Mouse (Mus musculus): ENCODE data around the gene Ezr. TPM values are rescaled to one million over a fixed set of nuclear protein-coding genes. Genes with fewer than 3 reads are reported as not detected.
A peak's percentile ranks its signal among the peaks of the same experiment; 100 is the strongest.
"Not testable (repeated sequence)": the region's sequence is repeated elsewhere in the genome, so short reads cannot be mapped to it uniquely, and the experiment has no call there.

The Ezr gene
- total RNA-seq, 2 experiments from 2014 or later: 39.3 to 43.6 TPM

DNA sequence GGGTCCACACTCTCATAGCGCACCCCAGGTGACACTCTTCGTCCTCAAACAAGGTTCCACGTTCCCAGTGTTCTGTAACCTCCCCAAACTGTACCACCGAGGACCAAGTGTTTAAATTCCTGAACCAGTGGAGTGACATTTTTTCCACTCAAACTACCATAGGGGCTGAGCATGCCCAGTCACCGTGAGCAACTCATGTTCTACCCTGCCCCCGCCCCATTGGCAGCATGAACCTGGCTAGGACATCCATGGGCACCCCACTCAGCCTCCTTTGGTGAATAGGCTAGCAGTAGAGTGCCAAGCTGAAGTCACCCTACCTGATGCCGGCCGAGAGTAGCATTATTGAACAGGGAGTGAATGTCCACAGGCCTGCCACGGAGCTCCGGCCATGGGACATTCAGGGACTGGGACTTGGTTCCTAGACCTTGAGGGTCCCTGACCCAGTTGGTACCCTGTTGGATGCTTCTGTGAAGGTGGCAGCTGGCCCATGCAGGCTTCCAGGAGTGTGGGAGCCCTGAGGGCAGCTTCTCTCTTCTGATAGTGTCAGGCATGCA is 49.2 kb downstream of the Ezr start:
- no peak for DNase-seq (ENCODE audit: low spot score)

DNA sequence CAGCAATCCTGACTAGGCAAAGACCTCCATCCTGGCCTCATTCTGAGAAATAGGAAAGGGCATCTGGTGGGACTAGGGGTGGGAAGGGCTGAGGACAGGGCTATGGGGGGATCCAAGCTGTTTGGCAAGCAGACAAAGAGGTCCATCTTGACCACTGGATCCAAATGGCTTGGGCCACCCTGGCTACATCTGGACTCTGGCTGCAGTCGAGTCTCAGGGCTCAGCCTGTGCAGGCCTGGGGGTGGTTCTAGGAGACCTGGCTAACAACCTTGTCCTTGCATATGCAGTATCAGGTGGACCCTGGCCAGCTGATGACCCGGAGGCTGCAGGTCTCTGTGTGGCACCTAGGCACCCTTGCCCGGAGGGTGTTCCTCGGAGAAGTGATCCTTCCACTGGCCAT is 49.9 kb downstream of the Ezr start:
- DNase-seq (ENCODE audit: low spot score): no peak
- intact Hi-C loops (cut with DNase I): no loop called here

More for the DNA sequence above, 49.2 kb downstream of the Ezr start:
- intact Hi-C loops (cut with DNase I): no loop called here

DNA sequence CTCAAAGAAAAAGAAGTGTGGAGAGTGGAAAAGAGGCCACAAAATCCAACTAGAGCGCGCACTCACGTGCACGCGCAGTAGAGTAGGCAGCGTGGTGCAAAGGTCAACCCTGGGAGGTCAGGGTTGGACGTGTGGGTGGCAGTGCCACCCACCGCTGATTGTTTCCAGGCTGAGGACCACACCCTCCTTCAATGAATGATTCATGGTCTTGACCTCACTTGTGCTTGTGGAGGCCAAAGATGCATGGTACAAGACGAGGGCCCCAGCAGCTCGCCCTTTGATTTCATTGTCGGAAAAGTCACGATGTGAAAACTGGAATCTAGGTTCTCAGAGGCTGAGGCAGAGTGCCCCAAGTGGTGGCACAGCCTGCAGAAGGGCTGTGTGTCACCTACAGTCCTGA is 51.0 kb downstream of the Ezr start:
- DNase-seq (ENCODE audit: low spot score): no peak
- intact Hi-C loops (cut with DNase I): no loop called here

GRCm38 (mm10) chr17:6731132-6731531 is 51.5 kb downstream of the Ezr start:
- intact Hi-C loops (cut with DNase I): no loop called here
- no peak for DNase-seq (ENCODE audit: low spot score)

DNA sequence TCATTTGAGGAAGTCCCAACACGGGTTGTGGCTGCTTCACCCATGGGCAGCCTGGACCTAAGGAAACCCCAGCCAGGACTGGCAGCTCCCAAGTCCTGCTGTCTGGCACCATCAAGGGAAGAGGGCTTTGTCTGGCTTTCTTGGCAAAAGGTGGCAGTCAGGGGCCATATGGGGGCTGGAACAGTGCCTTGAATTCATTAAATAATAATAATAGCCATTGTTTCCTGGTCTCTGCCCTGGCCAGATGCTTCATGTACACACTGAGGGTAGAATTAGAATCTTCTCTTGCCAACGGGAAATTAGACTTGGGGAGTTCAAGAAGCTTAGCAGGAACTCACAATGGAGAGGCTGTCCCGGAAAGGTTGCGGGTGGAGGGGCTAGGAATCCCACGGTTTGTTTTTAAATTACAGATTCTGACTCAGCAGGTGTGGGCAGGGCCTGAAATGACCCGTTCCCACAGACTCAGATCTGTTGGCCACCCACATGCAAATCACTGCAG is 53.3 kb downstream of the Ezr start:
- intact Hi-C loops (cut with DNase I): no loop called here
- DNase-seq (ENCODE audit: low spot score): no peak

DNA sequence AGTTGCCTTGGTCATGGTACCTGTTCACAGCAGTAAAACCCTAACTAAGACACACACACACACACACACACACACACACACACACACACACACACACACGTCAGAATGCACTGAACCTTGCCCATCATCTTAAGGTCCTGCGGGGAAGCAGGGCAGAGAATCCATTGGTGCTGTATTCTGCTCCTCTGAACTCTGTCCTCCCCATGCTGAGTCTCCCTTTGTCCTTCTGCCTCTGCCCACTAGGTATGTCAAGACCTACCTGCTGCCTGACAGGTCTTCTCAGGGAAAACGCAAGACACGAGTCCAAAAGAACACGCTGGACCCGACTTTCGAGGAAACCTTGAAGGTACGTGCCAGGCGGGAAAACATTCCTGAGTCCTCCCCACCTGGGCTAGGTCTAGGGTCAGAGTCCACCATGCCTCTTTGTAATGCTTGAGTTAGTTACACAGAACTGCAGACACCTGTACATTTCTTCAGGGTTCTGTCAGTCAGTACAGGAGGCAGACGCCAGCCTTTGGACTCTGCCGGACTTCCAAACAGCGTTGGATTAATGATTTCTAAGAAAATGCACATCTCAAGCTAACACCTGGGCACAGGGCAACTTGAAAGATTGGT is 54.5 kb downstream of the Ezr start:
- intact Hi-C loops (cut with DNase I): no loop called here
- no peak for DNase-seq (ENCODE audit: low spot score)

DNA sequence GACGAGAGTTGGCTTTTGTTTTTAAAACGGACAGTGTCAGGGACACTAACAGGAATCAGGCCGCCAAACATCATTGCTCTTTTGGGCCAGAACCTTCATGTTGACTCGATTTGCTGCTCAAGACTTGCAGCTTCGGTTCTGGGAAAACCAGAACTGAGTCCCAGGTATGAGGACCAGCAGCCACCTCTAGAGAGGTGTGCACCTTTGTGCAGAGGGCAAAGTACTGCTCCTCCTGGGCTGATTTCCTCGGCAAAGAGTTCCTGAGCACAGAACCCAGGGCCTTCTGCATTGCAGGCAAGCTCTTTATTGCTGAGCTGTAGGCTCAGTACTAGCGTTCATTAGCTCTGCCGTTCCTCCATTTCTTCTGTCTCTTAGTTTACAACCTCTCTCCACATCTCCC is 68.6 kb downstream of the Ezr start:
- intact Hi-C loops (cut with DNase I); DNase-seq (ENCODE audit: low spot score): not testable (repeated sequence)

- DNase-seq (ENCODE audit: low spot score); intact Hi-C loops (cut with DNase I): not testable (repeated sequence)
These were observed 69.1 kb downstream of the Ezr start for GRCm38 (mm10) chr17:6713483-6713882.

GRCm38 (mm10) chr17:6708194-6708593 is 74.4 kb downstream of the Ezr start:
- intact Hi-C loops (cut with DNase I); DNase-seq (ENCODE audit: low spot score): not testable (repeated sequence)

DNA sequence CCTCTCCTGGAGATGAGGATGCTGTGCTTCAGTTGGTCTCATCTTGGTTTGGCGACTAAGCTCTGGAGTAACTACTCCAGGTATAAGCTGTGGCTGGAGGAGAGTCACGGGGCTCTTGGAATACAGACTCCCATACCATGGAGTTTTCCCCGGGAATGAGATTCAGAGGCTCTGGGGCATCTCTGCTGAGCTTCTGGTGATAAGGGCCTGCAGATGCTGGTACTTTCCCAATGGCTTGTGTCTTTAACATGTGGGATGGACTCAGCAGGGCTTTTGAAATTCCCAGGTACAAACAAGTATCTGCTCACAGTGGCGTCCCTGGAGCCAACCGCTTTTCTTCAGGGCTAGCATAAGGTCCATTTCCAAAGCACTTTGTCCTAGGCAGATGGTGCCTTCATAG is 75.2 kb downstream of the Ezr start:
- DNase-seq (ENCODE audit: low spot score); intact Hi-C loops (cut with DNase I): not testable (repeated sequence)

DNA sequence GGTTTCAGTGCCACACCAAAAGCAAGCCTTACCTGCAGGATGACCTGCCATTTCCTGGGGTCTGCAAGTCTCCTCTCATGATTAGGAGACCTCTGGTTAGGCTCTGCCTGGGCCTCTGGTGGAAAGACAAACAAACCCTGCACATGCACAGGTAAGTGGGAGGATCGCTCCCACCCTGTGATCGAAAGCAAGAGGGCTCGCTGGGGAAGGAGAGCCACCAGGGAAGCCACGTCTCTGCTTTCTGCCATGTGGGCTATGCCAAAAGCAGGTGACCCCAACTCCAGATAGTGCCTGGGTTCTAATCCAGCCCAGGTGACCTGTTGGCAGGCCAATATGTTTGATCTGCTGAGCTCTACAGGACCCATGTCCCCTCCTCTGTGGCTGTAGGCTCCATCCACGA is 76.1 kb downstream of the Ezr start:
- DNase-seq (ENCODE audit: low spot score); intact Hi-C loops (cut with DNase I): not testable (repeated sequence)

DNA sequence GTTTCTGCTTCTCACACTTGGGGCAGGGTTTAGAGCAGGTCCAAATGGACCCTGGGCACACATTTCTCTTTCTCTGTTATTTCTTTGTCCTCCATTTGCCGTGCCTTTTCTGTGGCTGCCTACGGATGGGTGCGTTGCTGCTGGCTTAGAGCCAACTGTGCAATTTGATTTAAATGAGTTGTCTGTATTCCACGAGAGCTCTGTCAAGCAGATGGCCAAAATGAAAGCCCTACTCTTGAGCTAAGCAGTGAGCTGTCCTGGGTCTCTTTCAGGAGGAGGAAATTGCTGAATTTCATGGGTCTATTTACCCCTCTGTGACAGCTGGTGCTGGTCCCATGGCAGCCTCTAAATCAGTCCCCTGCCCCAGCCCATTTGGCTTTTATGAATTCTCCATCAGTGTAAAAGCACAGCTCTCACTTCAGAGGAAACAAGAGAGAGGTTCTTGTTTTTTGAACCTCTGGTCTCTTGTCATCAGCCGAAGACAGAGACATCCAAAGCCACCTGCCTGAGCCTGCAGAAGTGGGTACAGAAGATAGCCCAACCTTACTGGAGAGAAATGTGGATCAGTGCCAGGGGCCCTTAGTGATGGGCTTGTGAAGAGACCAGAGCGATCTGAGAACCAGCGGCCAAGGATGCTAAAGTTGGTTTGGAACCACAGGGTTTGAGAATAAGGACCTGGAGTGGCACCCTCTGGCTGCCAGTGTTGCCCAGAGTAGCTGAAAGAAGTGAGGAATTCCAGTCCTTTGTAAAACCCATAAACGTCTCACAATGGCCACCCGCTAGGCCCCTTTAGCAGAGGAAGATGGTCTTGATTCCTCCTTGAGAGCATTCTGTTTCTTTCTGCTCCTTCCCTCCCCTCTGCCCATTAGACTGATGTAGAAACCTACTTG is 79.0 kb downstream of the Ezr start:
- DNase-seq (ENCODE audit: low spot score); intact Hi-C loops (cut with DNase I): not testable (repeated sequence)

GRCm38 (mm10) chr17:6702625-6703221 is 79.9 kb downstream of the Ezr start:
- DNase-seq (ENCODE audit: low spot score); intact Hi-C loops (cut with DNase I): not testable (repeated sequence)

DNA sequence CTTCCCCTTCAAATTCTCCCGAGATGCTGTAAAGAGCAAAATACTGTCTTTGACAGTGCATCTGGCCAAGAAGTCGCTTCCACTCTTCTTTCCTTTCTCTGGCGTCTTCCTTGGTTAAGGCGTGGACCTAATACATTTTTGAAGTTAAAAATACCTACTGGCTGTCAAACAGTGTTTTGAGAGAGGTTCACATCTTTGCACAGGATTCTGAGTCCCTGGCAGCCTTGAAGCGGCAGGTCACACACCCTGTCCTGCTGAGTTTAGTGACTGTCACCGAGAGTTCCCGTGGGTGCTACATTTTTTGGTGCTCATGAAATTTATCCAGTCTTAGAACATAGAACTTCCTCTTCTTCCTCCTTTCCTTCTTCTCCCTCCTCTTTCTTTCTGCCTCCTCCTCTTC is 82.5 kb downstream of the Ezr start:
- intact Hi-C loops (cut with DNase I); DNase-seq (ENCODE audit: low spot score): not testable (repeated sequence)

GRCm38 (mm10) chr17:6699502-6699901 is 83.1 kb downstream of the Ezr start:
- DNase-seq (ENCODE audit: low spot score); intact Hi-C loops (cut with DNase I): not testable (repeated sequence)

DNA sequence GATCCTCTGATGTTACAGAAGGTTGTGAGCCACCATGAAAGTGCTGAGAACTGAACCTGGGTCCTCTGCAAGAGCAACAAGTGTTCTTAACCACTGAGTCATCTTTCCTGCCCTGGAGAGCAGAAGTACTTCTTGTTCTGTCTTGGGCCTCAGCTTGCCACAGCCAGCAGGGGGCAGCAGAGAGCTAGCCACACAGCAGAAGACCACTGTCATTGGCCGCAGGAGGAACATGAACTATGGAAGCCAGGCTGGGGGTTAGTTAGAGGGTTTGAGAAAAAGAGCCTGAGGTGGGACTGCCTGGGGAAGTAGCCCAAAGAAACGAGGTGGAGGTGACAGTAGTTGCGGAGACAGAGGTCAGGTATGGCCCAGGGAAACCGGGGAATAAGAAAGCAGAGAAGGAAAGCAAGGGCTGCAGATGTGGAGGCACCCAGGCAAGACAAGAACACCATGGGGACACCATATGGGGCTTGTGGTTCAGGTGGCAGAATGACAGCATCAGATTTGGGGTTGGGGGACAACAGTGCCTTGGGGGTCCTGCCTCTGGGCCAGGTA is 85.3 kb downstream of the Ezr start:
- DNase-seq (ENCODE audit: low spot score); intact Hi-C loops (cut with DNase I): not testable (repeated sequence)

- intact Hi-C loops (cut with DNase I); DNase-seq (ENCODE audit: low spot score): not testable (repeated sequence)
These were observed 86.1 kb downstream of the Ezr start for GRCm38 (mm10) chr17:6696521-6696920.

DNA sequence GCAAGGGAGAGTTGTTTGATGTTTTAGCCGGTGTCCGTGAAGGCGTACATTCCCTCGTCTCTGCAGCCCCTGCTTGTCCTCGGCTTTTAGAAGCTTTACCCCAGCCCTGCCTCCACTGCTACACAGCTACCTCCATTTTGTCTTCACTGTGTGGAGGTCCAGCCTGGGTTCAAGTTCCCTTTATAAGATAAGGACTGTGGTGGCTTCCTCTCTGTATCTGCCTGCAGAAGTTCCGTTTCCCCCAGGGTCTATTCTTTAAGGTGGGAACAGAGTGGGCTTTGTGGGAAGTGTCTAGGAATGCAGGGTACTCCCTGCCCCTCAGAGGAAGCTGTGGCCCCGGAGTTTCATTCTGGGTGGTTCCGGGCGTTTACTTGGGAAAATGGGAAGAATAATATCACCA is 86.9 kb downstream of the Ezr start:
- intact Hi-C loops (cut with DNase I); DNase-seq (ENCODE audit: low spot score): not testable (repeated sequence)

- intact Hi-C loops (cut with DNase I): not testable (repeated sequence)
- DNase-seq (ENCODE audit: low spot score): peak; percentile 54
These were observed 91.0 kb downstream of the Ezr start for GRCm38 (mm10) chr17:6691596-6691995.

DNA sequence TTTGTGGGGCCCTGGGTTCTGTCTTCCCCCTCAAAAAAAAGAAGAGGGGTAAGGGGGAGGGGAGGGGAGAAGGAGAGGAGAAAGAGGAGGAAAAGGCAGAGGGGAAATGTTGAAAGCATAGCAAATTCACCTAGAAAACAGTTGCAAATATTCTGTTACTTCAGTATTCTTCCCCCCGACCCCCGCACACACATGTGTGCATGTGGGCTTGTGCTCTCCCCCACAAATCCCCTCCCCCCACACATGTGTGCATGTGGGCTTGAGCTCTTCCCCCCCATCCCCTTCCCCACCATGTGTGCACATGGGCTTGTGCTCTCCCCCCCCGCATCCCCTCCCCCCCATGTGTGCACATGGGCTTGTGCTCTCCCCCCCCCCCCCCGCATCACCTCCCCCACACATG is 93.2 kb downstream of the Ezr start:
- DNase-seq (ENCODE audit: low spot score); intact Hi-C loops (cut with DNase I): not testable (repeated sequence)
